Mouse (Mus musculus) forebrain, embryonic 10.5 days (tissue): ENCODE results near the gene Dner. TPM values are rescaled to one million over a fixed set of nuclear protein-coding genes. Genes with fewer than 3 reads are reported as not detected.
A peak's percentile ranks its signal among the peaks of the same experiment; 100 is the strongest.

Experiments
- DNase-seq: peaks from one replicate; pipeline ENCODE4 v3.0.0-alpha.2; 2017; ENCODE audit warnings: low spot score; ENCODE audit errors: extremely low spot score
- H3K27ac ChIP-seq: fragments of 300-500 bp; sonication (generic); 2 replicates; pipeline ENCODE4 v1.5.1; 2016; ENCODE audit warnings: mild to moderate bottlenecking
- H3K27me3 ChIP-seq: fragments of 300-500 bp; sonication (generic); 2 replicates; pipeline ENCODE4 v1.6.1; 2016; ENCODE audit warnings: mild to moderate bottlenecking; ENCODE audit not compliant: poor library complexity, severe bottlenecking
- H3K36me3 ChIP-seq: fragments of 300-500 bp; sonication (generic); replicated peaks from 2 replicates; pipeline ENCODE4 v1.6.1; 2016; ENCODE audit warnings: mild to moderate bottlenecking, moderate library complexity
- H3K4me1 ChIP-seq: fragments of 300-500 bp; sonication (generic); 2 replicates; pipeline ENCODE4 v1.6.1; 2016
- H3K4me3 ChIP-seq: fragments of 300-500 bp; sonication (generic); 2 replicates; pipeline ENCODE4 v1.5.1; 2016; ENCODE audit warnings: mild to moderate bottlenecking, moderate library complexity
- H3K9me3 ChIP-seq: fragments of 300-500 bp; sonication (generic); 2 replicates; pipeline ENCODE4 v1.6.1; 2016; ENCODE audit warnings: mild to moderate bottlenecking, moderate library complexity
- WGBS: fragments of 180-500 bp; shearing (Covaris S2); methylation state at CpG from one replicate; pipeline ENCODE4 v1.1.7; 2016; 5-methylcytosine and 5-hydroxymethylcytosine counted together
- polyA plus RNA-seq: library from polyadenylated mRNA; unstranded; fragments of >200 nt; fragmentation: Nextera tagmentation; extraction: Ambion mirVana; gene quantifications from 2 replicates; pipeline ENCODE4 v1.2.1, GENCODE M21; 2016

The Dner gene
- polyA plus RNA-seq, 1 experiment from 2014 or later = 8.3 TPM

DNA sequence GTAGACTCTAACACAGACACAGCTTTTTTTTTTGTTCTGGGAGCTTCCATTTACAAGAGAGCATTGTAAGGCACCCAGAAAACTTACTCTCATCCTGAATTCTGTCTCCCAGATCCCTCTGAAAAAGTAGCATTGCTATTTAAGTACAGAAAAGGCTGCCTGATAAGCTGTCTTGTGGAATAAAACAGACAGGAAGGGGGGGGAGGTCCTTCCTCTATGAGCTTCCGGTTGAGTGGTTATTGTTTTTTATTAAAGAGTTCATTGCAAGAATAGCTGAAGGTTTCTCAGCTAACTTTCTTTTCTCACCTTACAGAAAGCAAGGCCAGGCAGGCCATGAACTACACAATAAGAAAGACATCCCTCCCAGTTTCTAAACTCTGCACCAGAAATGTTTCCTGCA, 77.9 kb downstream of the Dner start:
- no peak for DNase-seq
- Histone ChIP-seq H3K4me1 (peaks cover 76% of the 10 kb centered on the region), H3K4me3 (no peak overlapping the region), H3K27ac (peak overlapping the region; percentile 40; the same call in 1 of the 2 replicates), H3K9me3 (no peaks in the 10 kb centered on the region), H3K36me3 (no peaks in the 10 kb centered on the region), H3K27me3 (peaks cover 17% of the 10 kb centered on the region)
- 82% methylated on average over 1 of the region's 1 CpGs for WGBS

- peaks cover 71% of the 10 kb centered on the region for H3K4me1 ChIP-seq
Observed at GRCm38 (mm10) chr1:84616133-84616532, 79.9 kb downstream of the Dner start.

DNA sequence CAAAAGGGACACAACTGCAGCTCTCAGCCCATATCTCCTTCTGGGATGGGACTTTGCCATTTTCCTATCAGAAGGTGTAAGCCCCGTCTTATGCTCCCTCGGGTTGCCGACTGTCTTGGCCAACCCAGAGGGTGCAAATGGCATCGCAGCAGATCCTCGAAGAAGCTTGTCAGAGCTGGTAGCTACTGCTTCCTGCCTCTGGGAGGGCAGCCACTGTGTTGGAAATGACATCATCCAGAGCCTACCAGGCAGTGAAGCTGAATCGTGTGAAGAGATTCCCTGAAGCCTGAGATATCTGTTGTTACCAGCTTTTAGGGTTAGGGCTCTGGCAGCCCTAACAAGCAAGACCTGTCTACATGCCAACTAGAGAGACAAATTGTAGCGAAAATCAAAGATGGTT, 81.4 kb downstream of the Dner start:
- H3K27me3 ChIP-seq = peaks cover 5% of the 10 kb centered on the region; the same call in 1 of the 2 replicates
- H3K9me3 ChIP-seq = no peaks in the 10 kb centered on the region
- peak overlapping the region; percentile 20; the same call in 1 of the 2 replicates for H3K27ac ChIP-seq
- WGBS = 92% methylated on average over 7 of the region's 7 CpGs
- H3K4me1 ChIP-seq = peaks cover 65% of the 10 kb centered on the region
- no peaks in the 10 kb centered on the region for H3K36me3 ChIP-seq
- DNase-seq = no peak
- H3K4me3 ChIP-seq = no peak overlapping the region

More at GRCm38 (mm10) chr1:84616133-84616532, 79.9 kb downstream of the Dner start:
- Histone ChIP-seq H3K27ac (no peak overlapping the region), H3K27me3 (peaks cover 5% of the 10 kb centered on the region; the same call in 1 of the 2 replicates), H3K4me3 (no peak overlapping the region), H3K36me3 (no peaks in the 10 kb centered on the region), H3K9me3 (no peaks in the 10 kb centered on the region)
- no peak for DNase-seq

- Histone ChIP-seq H3K36me3 (no peaks in the 10 kb centered on the region), H3K27ac (peak overlapping the region; percentile 51), H3K9me3 (peaks cover 3% of the 10 kb centered on the region; the same call in 1 of the 2 replicates), H3K4me3 (no peak overlapping the region), H3K4me1 (peaks cover 58% of the 10 kb centered on the region), H3K27me3 (peaks cover 5% of the 10 kb centered on the region; the same call in 1 of the 2 replicates)
- WGBS = 31% methylated on average over 8 of the region's 8 CpGs
- DNase-seq = peak; percentile 51
Observed at GRCm38 (mm10) chr1:84613119-84613518, 82.9 kb downstream of the Dner start.

DNA sequence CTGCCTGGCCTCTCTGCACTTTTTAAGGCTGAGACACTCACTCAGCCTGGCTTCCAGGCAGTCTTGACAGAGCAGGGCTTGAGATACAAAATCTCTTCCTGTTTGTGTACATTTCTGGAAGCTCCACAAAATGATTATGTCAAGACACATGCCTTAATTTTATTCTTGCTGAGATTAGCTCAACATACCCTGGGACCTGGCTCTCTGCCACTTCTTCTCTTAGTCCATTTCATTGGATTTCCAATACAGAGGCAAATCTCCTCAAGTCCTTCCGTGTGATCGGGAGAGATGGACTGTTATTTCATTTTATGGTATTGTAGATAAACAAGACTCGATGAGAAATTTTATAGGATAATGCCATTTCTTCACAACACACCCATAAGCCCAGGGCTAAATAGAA, 84.7 kb downstream of the Dner start:
- H3K36me3 ChIP-seq = no peaks in the 10 kb centered on the region
- peaks cover 3% of the 10 kb centered on the region; the same call in 1 of the 2 replicates for H3K9me3 ChIP-seq
- 94% methylated on average over 3 of the region's 3 CpGs for WGBS
- no peak overlapping the region for H3K27ac ChIP-seq
- peaks cover 40% of the 10 kb centered on the region for H3K4me1 ChIP-seq
- no peak overlapping the region for H3K4me3 ChIP-seq
- H3K27me3 ChIP-seq = peaks cover 5% of the 10 kb centered on the region; the same call in 1 of the 2 replicates
- no peak for DNase-seq

DNA sequence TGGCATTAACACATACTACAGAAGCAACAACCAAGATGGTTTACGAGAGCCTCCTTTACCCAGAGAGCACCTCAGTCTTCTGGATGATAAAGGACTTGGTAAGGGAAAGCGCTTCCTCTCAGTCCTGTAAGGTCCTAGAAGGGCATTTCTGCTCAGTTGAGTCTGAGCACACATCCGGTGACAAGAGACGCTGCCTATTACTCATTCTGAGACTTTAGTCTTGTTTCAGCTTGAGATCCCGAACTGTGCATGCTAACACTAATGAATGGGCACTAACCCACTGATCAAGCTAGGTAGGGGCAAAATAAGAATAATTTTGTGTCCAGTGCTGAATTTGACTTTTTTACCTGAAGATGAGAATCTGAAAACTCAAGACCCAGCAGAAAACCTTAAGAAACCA, 97.0 kb downstream of the Dner start:
- Histone ChIP-seq H3K27me3 (no peaks in the 10 kb centered on the region), H3K36me3 (no peaks in the 10 kb centered on the region)
- no peak for DNase-seq

DNA sequence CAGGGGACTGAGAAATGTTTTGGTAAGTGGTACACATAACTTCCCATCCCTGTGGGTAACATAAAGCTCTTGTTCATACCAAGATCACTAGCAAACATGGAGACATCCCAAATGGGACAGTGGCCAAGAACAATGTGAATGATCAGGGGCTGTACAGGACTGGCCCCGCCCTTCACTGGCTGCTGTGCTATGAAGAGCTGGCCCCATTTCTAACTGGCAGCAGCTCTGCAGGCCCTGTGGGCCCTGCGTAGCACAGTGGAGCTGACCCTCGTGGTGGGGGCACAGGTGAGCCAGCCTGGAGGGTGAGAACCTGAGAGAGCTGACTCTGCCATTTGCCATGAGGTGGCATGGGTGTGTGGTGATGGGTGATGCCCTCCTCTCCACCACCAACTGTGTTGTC, 100.0 kb downstream of the Dner start:
- H3K27me3 ChIP-seq = no peaks in the 10 kb centered on the region
- no peaks in the 10 kb centered on the region for H3K36me3 ChIP-seq
- DNase-seq = no peak
- H3K4me1 ChIP-seq = peaks cover 1% of the 10 kb centered on the region; the same call in 1 of the 2 replicates
- WGBS = 89% methylated on average over 3 of the region's 3 CpGs
- no peaks in the 10 kb centered on the region for H3K9me3 ChIP-seq
- H3K4me3 ChIP-seq = no peak overlapping the region
- H3K27ac ChIP-seq = no peak overlapping the region

More for the DNA sequence above, 97.0 kb downstream of the Dner start:
- Histone ChIP-seq H3K4me1 (no peaks in the 10 kb centered on the region), H3K9me3 (no peaks in the 10 kb centered on the region), H3K27ac (no peak overlapping the region), H3K4me3 (no peak overlapping the region)
- WGBS = 90% methylated on average over 5 of the region's 5 CpGs

GRCm38 (mm10) chr1:84592394-84592793, 103.6 kb downstream of the Dner start:
- WGBS = 72% methylated on average over 3 of the region's 3 CpGs
- no peaks in the 10 kb centered on the region for H3K9me3 ChIP-seq
- H3K27me3 ChIP-seq = no peaks in the 10 kb centered on the region
- H3K4me3 ChIP-seq = no peak overlapping the region
- DNase-seq = no peak
- H3K36me3 ChIP-seq = no peaks in the 10 kb centered on the region
- H3K4me1 ChIP-seq = peaks cover 26% of the 10 kb centered on the region
- H3K27ac ChIP-seq = no peak overlapping the region

- Histone ChIP-seq H3K27me3 (no peaks in the 10 kb centered on the region), H3K4me3 (no peak overlapping the region), H3K4me1 (peaks cover 34% of the 10 kb centered on the region), H3K9me3 (no peaks in the 10 kb centered on the region), H3K27ac (no peak overlapping the region), H3K36me3 (no peaks in the 10 kb centered on the region)
- no peak for DNase-seq
- 82% methylated on average over 9 of the region's 9 CpGs for WGBS
Observed at GRCm38 (mm10) chr1:84590534-84590933, 105.5 kb downstream of the Dner start.

GRCm38 (mm10) chr1:84585434-84585833, 110.6 kb downstream of the Dner start:
- WGBS = 19% methylated on average over 6 of the region's 6 CpGs
- Histone ChIP-seq H3K4me3 (no peak overlapping the region; the same call in 1 of the 2 replicates), H3K4me1 (peaks cover 34% of the 10 kb centered on the region), H3K27ac (no peak overlapping the region), H3K36me3 (no peaks in the 10 kb centered on the region), H3K27me3 (no peaks in the 10 kb centered on the region), H3K9me3 (no peaks in the 10 kb centered on the region)
- no peak for DNase-seq

DNA sequence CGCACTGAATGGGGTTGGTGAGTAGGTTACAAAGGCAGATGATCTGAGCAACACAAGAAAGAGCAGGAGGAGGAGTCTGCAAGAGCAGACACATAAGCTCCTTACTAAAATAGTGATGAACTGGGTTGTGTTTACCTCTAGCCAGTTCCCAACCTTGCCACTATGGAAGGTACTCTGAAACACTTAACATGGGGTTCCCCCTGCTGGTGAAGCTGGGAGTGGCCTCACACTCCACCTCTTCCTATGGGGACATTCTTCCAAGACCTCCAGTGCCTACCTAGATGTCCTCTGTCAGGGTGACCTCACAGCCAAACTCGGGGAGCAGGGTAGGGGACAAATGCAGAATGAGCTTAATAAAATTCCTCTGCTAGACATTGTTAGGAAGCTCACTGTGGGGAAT, 114.2 kb downstream of the Dner start:
- Histone ChIP-seq H3K4me1 (peaks cover 16% of the 10 kb centered on the region), H3K27me3 (no peaks in the 10 kb centered on the region), H3K9me3 (no peaks in the 10 kb centered on the region), H3K36me3 (no peaks in the 10 kb centered on the region), H3K27ac (no peak overlapping the region), H3K4me3 (no peak overlapping the region)
- 58% methylated on average over 2 of the region's 2 CpGs for WGBS
- peak; percentile 45 for DNase-seq

- WGBS = 84% methylated on average over 8 of the region's 8 CpGs
- no peaks in the 10 kb centered on the region for H3K9me3 ChIP-seq
Observed at GRCm38 (mm10) chr1:84561841-84562240, 134.2 kb downstream of the Dner start.

DNA sequence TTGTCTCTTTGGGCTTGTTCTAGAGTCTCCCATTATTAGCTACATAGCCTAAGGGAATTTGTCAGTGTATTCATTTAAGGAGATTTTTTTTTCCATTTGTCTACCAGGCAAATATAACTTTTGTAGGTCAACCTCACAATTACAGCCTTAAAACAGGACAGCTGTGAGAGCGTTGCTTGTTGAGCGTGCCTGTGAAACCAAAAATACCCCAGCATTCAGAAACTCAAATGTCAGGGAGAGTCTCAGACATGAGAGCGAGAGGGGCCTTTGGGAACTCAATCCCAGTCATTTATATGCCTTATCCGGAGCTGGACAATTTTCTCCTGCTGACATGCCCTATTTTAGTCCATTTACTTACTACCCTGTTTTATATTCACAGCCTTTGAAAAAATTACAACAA, 134.6 kb downstream of the Dner start:
- no peak overlapping the region for H3K27ac ChIP-seq
- H3K9me3 ChIP-seq = no peaks in the 10 kb centered on the region
- DNase-seq = no peak
- H3K36me3 ChIP-seq = no peaks in the 10 kb centered on the region
- H3K4me3 ChIP-seq = no peak overlapping the region
- WGBS = 87% methylated on average over 4 of the region's 4 CpGs
- peaks cover 19% of the 10 kb centered on the region for H3K4me1 ChIP-seq
- H3K27me3 ChIP-seq = peaks cover 5% of the 10 kb centered on the region; the same call in 1 of the 2 replicates

More at GRCm38 (mm10) chr1:84561841-84562240, 134.2 kb downstream of the Dner start:
- Histone ChIP-seq H3K4me3 (no peak overlapping the region), H3K27ac (no peak overlapping the region), H3K27me3 (peaks cover 2% of the 10 kb centered on the region; the same call in 1 of the 2 replicates), H3K4me1 (peaks cover 15% of the 10 kb centered on the region), H3K36me3 (no peaks in the 10 kb centered on the region)
- DNase-seq = no peak
